Mouse (Mus musculus) brain, embryonic 14.5 days (tissue): ENCODE measurements around the gene Dsp.

Experiments used
- CTCF ChIP-seq: fragments of 200-500 bp; IDR thresholded peaks from 2 replicates; pipeline ENCODE4 v1.5.1; 2012; ENCODE audit warnings: inconsistent platforms, mild to moderate bottlenecking, moderate library complexity, borderline replicate concordance; ENCODE audit not compliant: insufficient read depth, insufficient read length; ENCODE audit errors: extremely low read depth
- POLR2A ChIP-seq: fragments of 200-500 bp; IDR thresholded peaks from 2 replicates; pipeline ENCODE4 v1.6.1; 2012; ENCODE audit warnings: mild to moderate bottlenecking, inconsistent platforms, borderline replicate concordance; ENCODE audit not compliant: poor library complexity, insufficient read depth, insufficient read length, severe bottlenecking; ENCODE audit errors: extremely low read depth

DNA sequence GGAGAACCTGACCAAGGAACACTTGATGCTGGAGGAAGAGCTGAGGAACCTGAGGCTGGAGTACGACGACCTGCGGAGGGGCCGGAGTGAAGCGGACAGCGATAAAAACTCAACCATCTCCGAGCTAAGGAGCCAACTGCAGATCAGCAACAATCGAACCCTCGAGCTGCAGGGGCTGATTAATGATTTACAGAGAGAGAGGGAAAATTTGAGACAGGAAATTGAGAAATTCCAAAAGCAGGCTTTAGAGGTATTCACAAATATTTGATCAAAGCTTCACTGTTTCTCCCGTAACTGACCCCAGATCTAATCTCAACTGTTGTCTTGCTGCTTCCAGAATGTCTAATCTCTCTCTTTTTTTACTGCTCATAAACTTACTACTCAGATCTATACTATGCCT lies 42.3 kb downstream of the Dsp start:
- TF ChIP-seq CTCF (no peak), POLR2A (no peak)
